Mouse (Mus musculus) forebrain, embryonic 15.5 days (tissue): ENCODE results near the gene Stk39. TPM values are rescaled to one million over a fixed set of nuclear protein-coding genes. Genes with fewer than 3 reads are reported as not detected.

Source experiments
- ATAC-seq: fragments of 200-750 bp; cut with Nextera tagmentation; replicated peaks from 2 replicates; pipeline ENCODE4 v1.8.0; 2017; ENCODE audit warnings: mild to moderate bottlenecking, moderate TSS enrichment, moderate library complexity
- H3K27ac ChIP-seq: fragments of 300-500 bp; sonication (generic); replicated peaks from 2 replicates; pipeline ENCODE4 v1.5.1; 2015; ENCODE audit warnings: mild to moderate bottlenecking, inconsistent platforms
- H3K27me3 ChIP-seq: fragments of 300-500 bp; sonication (generic); 2 replicates; pipeline ENCODE4 v1.6.1; 2015; ENCODE audit warnings: inconsistent platforms
- H3K36me3 ChIP-seq: fragments of 300-500 bp; sonication (generic); 2 replicates; pipeline ENCODE4 v1.6.1; 2015; ENCODE audit warnings: mild to moderate bottlenecking, inconsistent platforms
- H3K4me1 ChIP-seq: fragments of 300-500 bp; sonication (generic); 2 replicates; pipeline ENCODE4 v1.6.1; 2015; ENCODE audit warnings: inconsistent platforms
- H3K4me2 ChIP-seq: fragments of 300-500 bp; sonication (generic); replicated peaks from 2 replicates; pipeline ENCODE4 v1.6.1; 2015; ENCODE audit warnings: mild to moderate bottlenecking, inconsistent platforms
- H3K4me3 ChIP-seq: fragments of 300-500 bp; sonication (generic); 2 replicates; pipeline ENCODE4 v1.5.1; 2015; ENCODE audit warnings: mild to moderate bottlenecking, inconsistent platforms
- H3K9ac ChIP-seq: fragments of 300-500 bp; sonication (generic); replicated peaks from 2 replicates; pipeline ENCODE4 v1.6.1; 2015; ENCODE audit warnings: mild to moderate bottlenecking, inconsistent platforms
- H3K9me3 ChIP-seq: fragments of 300-500 bp; sonication (generic); 2 replicates; pipeline ENCODE4 v1.6.1; 2016; ENCODE audit warnings: inconsistent platforms
- WGBS: fragments of 180-500 bp; shearing (Covaris S2); methylation state at CpG from one replicate; pipeline ENCODE4 v1.1.7; 2015; ENCODE audit warnings: mixed read lengths; 5-methylcytosine and 5-hydroxymethylcytosine counted together
- polyA plus RNA-seq: library from polyadenylated mRNA; unstranded; fragments of >200 nt; fragmentation: Nextera tagmentation; extraction: Ambion mirVana; gene quantifications from 2 replicates; pipeline ENCODE4 v1.2.1, GENCODE M21; 2015

Stk39 gene
- polyA plus RNA-seq, 1 experiment from 2014 or later, result 22.5 TPM

DNA sequence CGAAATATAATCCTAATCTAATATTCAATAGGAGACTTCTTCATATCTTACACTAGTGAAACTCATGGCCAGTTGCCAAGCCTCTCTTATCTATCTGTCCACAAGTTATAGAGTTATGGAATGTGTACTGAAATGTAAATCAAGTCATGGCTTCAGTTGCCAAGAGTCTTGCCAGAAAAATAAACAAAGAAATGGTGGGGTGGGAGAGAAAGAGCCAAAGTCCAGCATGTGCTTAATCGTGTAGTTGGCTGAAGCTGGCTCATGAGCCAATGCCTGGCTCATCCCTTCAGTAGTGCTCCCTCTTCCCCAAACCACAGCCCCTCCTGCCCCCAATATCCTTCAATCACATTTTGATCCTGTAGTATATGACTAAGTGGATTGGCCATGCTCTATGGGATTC lies 242.2 kb downstream of the Stk39 start:
- Histone ChIP-seq H3K9ac (no peak overlapping the region), H3K27ac (no peak overlapping the region), H3K36me3 (no peaks in the 10 kb centered on the region), H3K9me3 (no peaks in the 10 kb centered on the region), H3K27me3 (no peaks in the 10 kb centered on the region), H3K4me2 (no peak overlapping the region), H3K4me1 (no peaks in the 10 kb centered on the region), H3K4me3 (no peak overlapping the region)
- 77% methylated on average over 2 of the region's 2 CpGs for WGBS
- no peak for ATAC-seq

GRCm38 (mm10) chr2:68229081-68229480 lies 243.0 kb downstream of the Stk39 start:
- H3K4me2 ChIP-seq, result no peak overlapping the region
- H3K36me3 ChIP-seq, result no peaks in the 10 kb centered on the region
- WGBS, result 87% methylated on average over 2 of the region's 2 CpGs
- no peak overlapping the region for H3K4me3 ChIP-seq
- ATAC-seq, result no peak
- no peaks in the 10 kb centered on the region for H3K4me1 ChIP-seq
- no peak overlapping the region for H3K9ac ChIP-seq
- H3K27ac ChIP-seq, result no peak overlapping the region
- H3K9me3 ChIP-seq, result no peaks in the 10 kb centered on the region
- no peaks in the 10 kb centered on the region for H3K27me3 ChIP-seq

DNA sequence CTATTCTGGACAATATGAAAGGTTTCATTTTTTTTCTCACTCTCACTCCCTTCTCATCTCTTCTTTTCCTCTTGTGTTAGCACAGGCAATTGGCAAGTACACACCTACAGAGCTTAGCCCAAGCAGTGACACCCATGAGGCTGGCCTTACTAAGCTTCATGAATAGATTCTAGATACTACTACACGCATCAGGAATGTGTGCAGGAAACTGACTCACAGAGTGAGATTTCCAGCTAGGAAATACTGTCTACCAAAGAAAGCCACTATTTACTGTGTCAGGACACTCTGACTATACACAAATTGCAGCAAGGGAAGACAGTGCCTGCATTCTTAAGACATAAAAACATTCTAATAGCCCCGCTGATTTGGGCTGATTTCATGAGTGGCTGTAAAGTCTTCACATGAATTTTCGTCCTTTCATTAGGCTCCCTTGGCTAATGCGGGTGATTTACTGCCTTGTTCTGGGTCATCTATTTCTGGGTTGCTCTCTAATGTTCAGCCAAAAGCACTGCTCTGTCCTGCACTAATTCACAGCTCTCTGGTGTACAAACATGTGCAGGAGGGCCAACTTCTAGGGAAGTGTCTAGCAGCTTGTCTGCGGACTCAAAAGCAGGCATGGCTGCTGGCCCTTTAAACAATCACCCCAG lies 249.7 kb downstream of the Stk39 start:
- H3K27me3 ChIP-seq, result no peaks in the 10 kb centered on the region
- ATAC-seq, result 0 out of 2 replicates have a peak, but pooled peaks have one; percentile 36
- 58% methylated on average over 5 of the region's 5 CpGs for WGBS
- H3K36me3 ChIP-seq, result no peaks in the 10 kb centered on the region
- H3K9me3 ChIP-seq, result no peaks in the 10 kb centered on the region
- no peak overlapping the region for H3K4me3 ChIP-seq
- H3K9ac ChIP-seq, result no peak overlapping the region
- H3K4me2 ChIP-seq, result no peak overlapping the region
- no peak overlapping the region; the same call in 1 of the 2 replicates for H3K27ac ChIP-seq
- peaks cover 7% of the 10 kb centered on the region; the same call in 1 of the 2 replicates for H3K4me1 ChIP-seq

DNA sequence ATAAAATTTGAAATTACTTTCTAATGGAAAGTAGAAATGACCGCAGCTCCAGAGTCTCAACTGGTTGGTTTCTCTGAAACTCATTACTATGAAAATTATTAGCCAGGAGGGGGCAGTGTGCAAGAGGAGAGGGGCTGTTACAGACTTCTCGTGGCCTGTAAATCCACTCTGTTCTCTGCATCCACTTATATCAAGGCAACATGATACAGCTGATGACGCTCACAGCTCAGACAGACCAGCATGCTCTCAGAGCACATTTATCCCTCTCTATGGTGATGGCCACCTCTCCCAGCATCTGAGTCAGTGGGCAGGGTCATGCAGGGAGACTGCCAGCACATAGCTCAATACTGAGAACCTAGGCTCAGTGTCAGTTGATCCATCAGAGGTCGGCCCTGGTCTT lies 250.8 kb downstream of the Stk39 start:
- no peaks in the 10 kb centered on the region for H3K27me3 ChIP-seq
- H3K4me3 ChIP-seq, result no peak overlapping the region
- no peak overlapping the region for H3K9ac ChIP-seq
- peak; percentile 55; the same call in 1 of the 2 replicates for ATAC-seq
- no peaks in the 10 kb centered on the region for H3K36me3 ChIP-seq
- no peak overlapping the region for H3K4me2 ChIP-seq
- 81% methylated on average over 4 of the region's 4 CpGs for WGBS
- no peak overlapping the region for H3K27ac ChIP-seq
- no peaks in the 10 kb centered on the region for H3K9me3 ChIP-seq
- peaks cover 7% of the 10 kb centered on the region; the same call in 1 of the 2 replicates for H3K4me1 ChIP-seq

DNA sequence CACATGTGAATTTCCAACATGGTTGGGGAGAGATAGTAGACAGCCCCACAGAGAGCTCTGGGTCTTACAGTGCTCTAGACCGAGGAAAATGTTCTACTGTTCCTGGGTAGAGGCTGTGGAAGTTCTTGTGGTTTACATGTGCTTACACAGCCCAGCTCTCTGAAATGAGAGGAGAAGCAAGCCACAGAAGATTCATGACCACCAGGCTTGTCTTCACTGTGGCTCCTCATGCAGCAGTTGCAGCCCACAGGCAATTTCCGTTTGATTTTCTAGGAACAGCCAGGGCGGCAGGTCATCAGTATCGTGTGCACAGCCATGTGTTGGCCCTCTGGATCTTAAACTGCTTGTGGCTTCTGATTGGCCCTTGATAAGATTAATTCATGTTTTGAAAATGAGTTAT lies 252.2 kb downstream of the Stk39 start:
- no peak overlapping the region for H3K27ac ChIP-seq
- ATAC-seq, result no peak
- no peaks in the 10 kb centered on the region for H3K36me3 ChIP-seq
- H3K4me1 ChIP-seq, result peaks cover 7% of the 10 kb centered on the region; the same call in 1 of the 2 replicates
- H3K4me2 ChIP-seq, result no peak overlapping the region
- H3K9me3 ChIP-seq, result no peaks in the 10 kb centered on the region
- no peak overlapping the region for H3K9ac ChIP-seq
- H3K27me3 ChIP-seq, result no peaks in the 10 kb centered on the region
- 97% methylated on average over 4 of the region's 4 CpGs for WGBS
- H3K4me3 ChIP-seq, result no peak overlapping the region

- H3K4me1 ChIP-seq, result no peaks in the 10 kb centered on the region
- H3K27ac ChIP-seq, result no peak overlapping the region
- H3K36me3 ChIP-seq, result no peaks in the 10 kb centered on the region
These were observed 256.9 kb downstream of the Stk39 start for GRCm38 (mm10) chr2:68215176-68215575.

GRCm38 (mm10) chr2:68214400-68214799 lies 257.7 kb downstream of the Stk39 start:
- WGBS, result 85% methylated on average over 6 of the region's 6 CpGs
- Histone ChIP-seq H3K27ac (no peak overlapping the region), H3K27me3 (no peaks in the 10 kb centered on the region), H3K4me1 (no peaks in the 10 kb centered on the region), H3K9me3 (no peaks in the 10 kb centered on the region), H3K4me3 (no peak overlapping the region), H3K36me3 (peaks cover 3% of the 10 kb centered on the region; the same call in 1 of the 2 replicates), H3K9ac (no peak overlapping the region), H3K4me2 (no peak overlapping the region)
- no peak for ATAC-seq

More at GRCm38 (mm10) chr2:68215176-68215575, 256.9 kb downstream of the Stk39 start:
- no peaks in the 10 kb centered on the region for H3K9me3 ChIP-seq
- H3K4me2 ChIP-seq, result no peak overlapping the region
- no peak overlapping the region for H3K9ac ChIP-seq
- no peak for ATAC-seq
- no peak overlapping the region for H3K4me3 ChIP-seq
- no peaks in the 10 kb centered on the region for H3K27me3 ChIP-seq
- 88% methylated on average over 11 of the region's 11 CpGs for WGBS

- H3K4me3 ChIP-seq, result no peak overlapping the region
- H3K4me2 ChIP-seq, result no peak overlapping the region
- H3K9ac ChIP-seq, result no peak overlapping the region
- WGBS, result 84% methylated on average over 7 of the region's 7 CpGs
- ATAC-seq, result no peak
- peaks cover 5% of the 10 kb centered on the region; the same call in 1 of the 2 replicates for H3K36me3 ChIP-seq
- no peak overlapping the region for H3K27ac ChIP-seq
- no peaks in the 10 kb centered on the region for H3K4me1 ChIP-seq
- no peaks in the 10 kb centered on the region for H3K27me3 ChIP-seq
- no peaks in the 10 kb centered on the region for H3K9me3 ChIP-seq
These were observed 260.6 kb downstream of the Stk39 start for GRCm38 (mm10) chr2:68211443-68211842.

DNA sequence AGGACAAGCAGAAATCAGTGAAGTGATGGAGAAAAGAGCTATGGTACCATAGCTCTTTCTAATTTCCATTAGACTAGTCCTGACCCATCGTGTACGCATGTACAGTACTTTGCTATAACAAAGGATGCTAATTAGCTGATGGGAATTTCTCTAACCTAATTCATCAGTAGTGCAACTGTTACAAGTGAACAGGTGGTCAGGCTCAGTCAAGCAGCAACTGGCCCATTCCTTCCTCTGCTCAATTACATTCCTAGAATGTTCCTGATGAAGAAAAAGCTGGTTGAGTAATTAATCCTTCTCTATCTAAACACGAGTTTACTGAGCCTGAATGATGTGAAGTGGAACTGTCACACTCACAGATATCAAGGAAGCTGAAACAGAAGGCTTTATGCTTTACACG lies 275.8 kb downstream of the Stk39 start:
- no peak for ATAC-seq
- 26% methylated on average over 4 of the region's 4 CpGs for WGBS
- Histone ChIP-seq H3K4me3 (no peak overlapping the region), H3K4me2 (no peak overlapping the region), H3K9ac (no peak overlapping the region), H3K9me3 (no peaks in the 10 kb centered on the region), H3K4me1 (no peaks in the 10 kb centered on the region), H3K36me3 (no peaks in the 10 kb centered on the region), H3K27ac (no peak overlapping the region), H3K27me3 (no peaks in the 10 kb centered on the region)

- Histone ChIP-seq H3K27ac (no peak overlapping the region), H3K9me3 (no peaks in the 10 kb centered on the region), H3K4me2 (no peak overlapping the region), H3K4me3 (no peak overlapping the region), H3K9ac (no peak overlapping the region), H3K27me3 (no peaks in the 10 kb centered on the region), H3K36me3 (no peaks in the 10 kb centered on the region), H3K4me1 (no peaks in the 10 kb centered on the region)
- WGBS, result 47% methylated on average over 4 of the region's 4 CpGs
- ATAC-seq, result no peak
These were observed 277.6 kb downstream of the Stk39 start for GRCm38 (mm10) chr2:68194444-68194843.

DNA sequence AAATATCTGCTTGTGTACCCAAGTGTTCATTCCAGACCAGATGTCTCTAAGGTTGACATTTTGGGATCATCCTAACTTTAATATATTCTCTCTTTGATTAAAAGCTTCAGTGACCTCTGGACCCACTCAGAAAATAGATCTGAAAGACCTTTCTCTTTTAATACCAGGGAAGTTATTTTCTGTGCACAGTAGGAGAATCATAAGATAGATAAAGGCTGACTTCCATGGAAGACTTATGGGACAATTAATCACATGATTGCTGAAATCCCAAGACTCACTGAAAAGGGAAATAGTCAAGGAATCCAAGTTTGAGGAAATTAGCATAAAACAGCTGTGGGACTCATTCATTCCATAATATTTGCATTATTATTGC lies 278.6 kb downstream of the Stk39 start:
- Histone ChIP-seq H3K9ac (no peak overlapping the region), H3K27me3 (no peaks in the 10 kb centered on the region), H3K4me1 (no peaks in the 10 kb centered on the region), H3K36me3 (no peaks in the 10 kb centered on the region), H3K4me2 (no peak overlapping the region), H3K27ac (no peak overlapping the region), H3K4me3 (no peak overlapping the region), H3K9me3 (no peaks in the 10 kb centered on the region)
- ATAC-seq, result no peak

- no peak overlapping the region for H3K4me3 ChIP-seq
- no peaks in the 10 kb centered on the region for H3K27me3 ChIP-seq
- H3K4me2 ChIP-seq, result no peak overlapping the region
- 95% methylated on average over 5 of the region's 5 CpGs for WGBS
- no peak overlapping the region for H3K9ac ChIP-seq
- H3K27ac ChIP-seq, result no peak overlapping the region
- no peak for ATAC-seq
- H3K4me1 ChIP-seq, result no peaks in the 10 kb centered on the region
- no peaks in the 10 kb centered on the region for H3K36me3 ChIP-seq
- no peaks in the 10 kb centered on the region for H3K9me3 ChIP-seq
These were observed 279.2 kb downstream of the Stk39 start for GRCm38 (mm10) chr2:68192605-68193464.
